29 mouse cellular contexts compared by ENCODE assay signal in genomic region chr13:5920422-5920821, GRCm38 (mm10). TPM values are rescaled to one million over a fixed set of nuclear protein-coding genes. Genes with fewer than 3 reads are reported as not detected.
DNase-seq lines count a peak whose midpoint lies in the region; ATAC-seq and TF ChIP-seq lines count a peak whose summit lies in the region.
"Had no signal": no experiment of that assay in that cellular context is flagged by ENCODE, and none has a peak within 500 bp of the region (broad histone marks: within the 10 kb centered on the region; RNA-seq: fewer than 3 reads in every experiment).

No protein-coding gene starts in this region.

- no peaks in the 10 kb centered on the region for H3K4me1 ChIP-seq in intestine, embryonic 15.5 days (replicated peaks)
- no peaks in the 10 kb centered on the region for H3K4me1 ChIP-seq in intestine, postnatal 0 days (replicated peaks; ENCODE audit: control insufficient read depth, insufficient read depth, low read length)
- H3K4me1 ChIP-seq in small intestine, adult 2 months (ENCODE audit: control insufficient read depth, insufficient read depth, insufficient read length, low read length): peaks cover 8% of the 10 kb centered on the region; the same call in 1 of the 2 replicates
- H3K4me1 ChIP-seq: embryonic facial prominence, embryonic 13.5 days; embryonic facial prominence, embryonic 15.5 days; forebrain, embryonic 10.5 days; forebrain, embryonic 12.5 days had no signal

- DNase-seq in A20 (ENCODE audit: low read depth, low spot score): peak; percentile 24
- no peak for DNase-seq in ovary, postnatal 14 days (ENCODE audit: low spot score)
- no peak for DNase-seq in thymus, adult 18-20 months
- no peak for DNase-seq in frontal cortex, postnatal 10 days (ENCODE audit: low spot score in 2 of 2)
- DNase-seq: adrenal gland, adult 2 months; adrenal gland, postnatal 10 days; adrenal gland, postnatal 25 days; B cell, adult 2 months; cerebellum, adult 11 months; cerebellum, adult 18-20 months; cerebellum, adult 8-10 months; cerebellum, adult 9-11 months; cerebellum, postnatal 14 days; cerebellum, postnatal 36 days; embryo, embryonic 11 days had no signal

- no peak overlapping the region for H3K9ac ChIP-seq in intestine, embryonic 15.5 days
- H3K9ac ChIP-seq in intestine, postnatal 0 days (ENCODE audit: low read depth, low read length): no peak overlapping the region
- H3K9ac ChIP-seq: embryonic facial prominence, embryonic 13.5 days; embryonic facial prominence, embryonic 15.5 days; forebrain, embryonic 12.5 days had no signal

- no peak overlapping the region for H3K27ac ChIP-seq in intestine, embryonic 15.5 days
- H3K27ac ChIP-seq in intestine, postnatal 0 days (ENCODE audit: low read depth, low read length): no peak overlapping the region
- peak overlapping the region; percentile 90 for H3K27ac ChIP-seq in small intestine, adult 2 months (ENCODE audit: insufficient read depth, low read depth, low read length)
- H3K27ac ChIP-seq: embryonic facial prominence, embryonic 13.5 days; embryonic facial prominence, embryonic 15.5 days; forebrain, embryonic 10.5 days; forebrain, embryonic 12.5 days had no signal

- TF ChIP-seq POLR2A in small intestine, adult 2 months (IDR thresholded peaks at IDR 0.05; ENCODE audit: low read depth, low read length): no peak

- TF ChIP-seq CTCF in intestine, postnatal 0 days (IDR thresholded peaks at IDR 0.05; ENCODE audit: low read depth): no peak
- TF ChIP-seq CTCF in small intestine, adult 2 months (IDR thresholded peaks at IDR 0.05; ENCODE audit: extremely low read depth, insufficient read length, insufficient replicate concordance, low read depth, low read length): no peak

- ATAC-seq in intestine, embryonic 15.5 days: peak; percentile 73
- peak; percentile 53; the same call in 1 of the 2 replicates for ATAC-seq in intestine, postnatal 0 days
- ATAC-seq: CD4-positive, CD25-positive, alpha-beta regulatory T cell, adult 4 months; forebrain, embryonic 14.5 days; forebrain, embryonic 16.5 days; Patski had no signal

- H3K27me3 ChIP-seq in intestine, embryonic 15.5 days (replicated peaks): no peaks in the 10 kb centered on the region
- H3K27me3 ChIP-seq in intestine, postnatal 0 days (replicated peaks; ENCODE audit: control insufficient read depth, insufficient read depth, low read length): no peaks in the 10 kb centered on the region
- H3K27me3 ChIP-seq in small intestine, adult 2 months (ENCODE audit: control insufficient read depth, insufficient read depth, low read length): no peaks in the 10 kb centered on the region
- H3K27me3 ChIP-seq: CH12.LX; embryonic facial prominence, embryonic 13.5 days; embryonic facial prominence, embryonic 15.5 days; forebrain, embryonic 12.5 days; Patski had no signal

- no peak overlapping the region for H3K4me2 ChIP-seq in intestine, embryonic 15.5 days (replicated peaks)
- H3K4me2 ChIP-seq in intestine, postnatal 0 days (replicated peaks; ENCODE audit: low read depth): 0 out of 2 replicates have a peak overlapping the region, but pooled peaks have one; percentile 30
- H3K4me2 ChIP-seq: embryonic facial prominence, embryonic 13.5 days; embryonic facial prominence, embryonic 15.5 days; forebrain, embryonic 12.5 days had no signal

- no peak overlapping the region for H3K4me3 ChIP-seq in intestine, embryonic 15.5 days (replicated peaks)
- H3K4me3 ChIP-seq in intestine, postnatal 0 days (ENCODE audit: low read depth, low read length): no peak overlapping the region
- no peak overlapping the region for H3K4me3 ChIP-seq in small intestine, adult 2 months (ENCODE audit: low read depth, low read length)
- H3K4me3 ChIP-seq: embryonic facial prominence, embryonic 13.5 days; embryonic facial prominence, embryonic 15.5 days; erythroblast, embryonic 14.5 days; forebrain, embryonic 10.5 days; forebrain, embryonic 12.5 days had no signal

- H3K36me3 ChIP-seq in intestine, embryonic 15.5 days: no peaks in the 10 kb centered on the region
- H3K36me3 ChIP-seq in intestine, postnatal 0 days (ENCODE audit: control insufficient read depth, insufficient read depth): no peaks in the 10 kb centered on the region
- H3K36me3 ChIP-seq in small intestine, adult 2 months (ENCODE audit: control insufficient read depth, insufficient read depth, low read length): no peaks in the 10 kb centered on the region
- H3K36me3 ChIP-seq: embryonic facial prominence, embryonic 13.5 days; embryonic facial prominence, embryonic 15.5 days; forebrain, embryonic 10.5 days; forebrain, embryonic 12.5 days; G1E had no signal

- WGBS in intestine, embryonic 15.5 days: 56% methylated on average over 3 of the region's 3 CpGs
- WGBS in intestine, postnatal 0 days: 31% methylated on average over 3 of the region's 3 CpGs
- WGBS in small intestine, adult 2 months: 15% methylated on average over 3 of the region's 3 CpGs

- H3K9me3 ChIP-seq in intestine, embryonic 15.5 days: no peaks in the 10 kb centered on the region
- H3K9me3 ChIP-seq in intestine, postnatal 0 days (ENCODE audit: control insufficient read depth): no peaks in the 10 kb centered on the region
- H3K9me3 ChIP-seq: embryonic facial prominence, embryonic 13.5 days; embryonic facial prominence, embryonic 15.5 days; forebrain, embryonic 10.5 days; forebrain, embryonic 12.5 days; G1E had no signal

RNA-seq across cellular contexts. Expression of gene Klf6, which starts 59.1 kb away (rescaled TPM):
- polyA plus RNA-seq in intestine, embryonic 15.5 days (2015; fragmentation: Nextera tagmentation; extraction: Ambion mirVana): 72.3 and 79.5 TPM in 2 replicates
- 64.4 and 65.3 TPM in 2 replicates for polyA plus RNA-seq in intestine, postnatal 0 days (2015; fragmentation: Nextera tagmentation; extraction: Ambion mirVana)
- polyA plus RNA-seq in small intestine, adult 2 months (2012; rRNA removed): 13.2 and 44.5 TPM in 2 replicates
